Mouse (Mus musculus): ENCODE measurements around the gene Cacnb3.

The Cacnb3 gene

GRCm38 (mm10) chr15:98609331-98610130, 21.1 kb upstream of the Cacnb3 start, which contains the start of gene Adcy6:
Gene Adcy6, minus strand, starts transcription at chr15:98610076.
- peak; percentile 79 to 85 for DNase-seq

DNA sequence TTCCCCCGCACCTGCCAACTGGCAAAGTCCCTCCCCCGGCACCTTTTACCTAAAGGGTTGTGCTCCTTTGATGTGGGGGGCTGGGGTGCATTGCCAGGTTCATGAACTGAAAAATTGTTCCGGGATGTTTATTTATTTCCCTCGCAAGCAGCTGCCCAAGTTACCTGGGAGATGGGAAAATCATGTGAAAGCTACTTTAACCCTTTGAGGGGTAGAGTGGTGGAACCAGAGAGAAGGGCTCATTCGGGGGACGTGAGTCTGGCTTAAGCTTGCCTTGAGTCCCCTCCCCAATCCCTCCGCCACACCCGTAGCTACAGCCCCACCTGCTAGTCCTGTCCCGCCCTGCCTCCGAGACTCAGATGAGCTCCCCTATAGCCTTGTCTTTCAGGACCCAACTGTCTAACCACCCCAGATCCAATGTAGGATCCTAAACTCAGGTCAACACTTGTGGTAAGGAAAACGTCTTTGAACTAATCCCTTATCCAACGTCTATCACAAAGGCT, 20.5 kb upstream of the Cacnb3 start:
- no peak for DNase-seq

GRCm38 (mm10) chr15:98612229-98612628, 18.4 kb upstream of the Cacnb3 start:
- DNase-seq, result no peak

- DNase-seq, result no peak
These were observed 16.1 kb upstream of the Cacnb3 start for GRCm38 (mm10) chr15:98614551-98614950.

DNA sequence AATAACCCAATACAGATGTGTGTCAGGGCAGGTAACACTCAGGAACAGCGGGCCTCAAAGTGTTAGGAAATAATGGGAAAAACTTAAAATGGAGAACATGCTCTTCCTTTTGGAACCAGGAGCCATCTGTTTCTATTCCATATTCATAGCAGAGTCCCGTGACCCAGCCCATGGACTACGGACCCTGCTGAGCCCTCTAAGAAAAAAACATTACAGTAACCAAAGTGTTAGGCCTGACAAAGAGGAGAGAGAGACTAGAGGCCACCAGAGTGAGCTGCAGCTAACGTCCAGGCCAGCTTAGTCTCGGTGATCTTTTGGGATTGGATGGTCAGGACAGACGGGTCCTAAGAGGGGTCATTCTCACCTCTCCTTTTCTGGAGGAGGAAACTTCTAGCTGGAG, 15.7 kb upstream of the Cacnb3 start:
- DNase-seq, result no peak

DNA sequence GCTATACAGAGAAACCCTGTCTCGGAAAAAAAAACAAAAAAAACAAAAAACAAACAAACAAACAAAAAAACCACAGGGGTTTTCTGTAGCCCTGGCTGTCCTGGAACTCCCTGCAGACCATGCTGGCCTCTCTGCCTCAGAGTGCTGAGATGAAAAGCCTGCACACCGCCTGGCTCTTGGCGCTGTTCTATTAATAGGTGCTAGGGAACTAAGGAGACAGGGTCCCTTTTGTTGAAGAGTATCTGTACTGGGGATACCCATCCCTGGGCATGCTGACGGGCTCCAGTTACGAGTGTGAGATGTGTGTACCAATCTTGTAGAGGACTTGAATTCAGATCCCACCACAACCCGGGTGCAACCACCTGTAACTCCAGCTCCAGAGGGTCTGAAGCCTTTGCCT, 14.9 kb upstream of the Cacnb3 start:
- no peak for DNase-seq

DNA sequence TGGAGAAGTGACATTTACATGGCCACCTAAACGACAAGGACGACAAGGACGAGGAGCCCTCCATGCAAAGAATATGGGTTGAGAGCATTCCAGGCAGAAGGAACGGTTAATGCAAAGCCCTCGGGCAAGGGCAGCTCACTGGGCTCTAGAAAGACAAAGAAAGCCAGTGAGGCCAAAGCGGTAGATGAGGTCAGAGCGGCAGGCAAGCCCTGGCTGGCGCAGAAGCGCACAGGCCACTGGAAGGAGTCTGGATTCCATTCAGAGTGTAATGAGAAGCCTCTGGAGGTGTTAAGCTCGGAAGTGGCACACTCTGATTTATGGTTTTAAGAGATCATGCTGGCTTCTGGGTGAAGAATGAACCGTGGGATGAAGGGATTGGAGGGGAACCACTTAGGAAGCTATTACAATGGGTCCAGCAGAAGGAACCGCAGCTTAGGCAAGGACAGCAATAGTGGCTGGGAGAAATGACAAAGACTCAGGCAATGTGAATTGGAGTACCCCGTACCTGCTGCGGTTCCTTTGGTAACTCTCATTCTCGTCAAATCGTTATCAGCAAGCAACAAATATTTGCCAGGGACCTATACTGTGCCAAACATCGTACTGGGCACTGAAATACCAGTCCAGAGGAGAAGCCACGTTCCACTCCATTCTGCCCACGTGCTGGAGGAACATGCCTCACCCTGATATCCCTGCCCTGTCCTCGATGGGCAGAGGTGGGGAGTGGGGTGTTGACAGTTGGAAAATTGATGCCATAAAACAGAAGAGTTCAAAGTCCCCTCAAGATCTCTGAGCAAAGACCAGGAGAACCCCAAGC, 14.1 kb upstream of the Cacnb3 start:
- DNase-seq, result no peak

GRCm38 (mm10) chr15:98617176-98617537, 13.5 kb upstream of the Cacnb3 start:
- peak; percentile 68 to 74 for DNase-seq

GRCm38 (mm10) chr15:98622199-98622598, 8.4 kb upstream of the Cacnb3 start:
- no peak for DNase-seq

GRCm38 (mm10) chr15:98622721-98623120, 7.9 kb upstream of the Cacnb3 start:
- DNase-seq, result no peak

DNA sequence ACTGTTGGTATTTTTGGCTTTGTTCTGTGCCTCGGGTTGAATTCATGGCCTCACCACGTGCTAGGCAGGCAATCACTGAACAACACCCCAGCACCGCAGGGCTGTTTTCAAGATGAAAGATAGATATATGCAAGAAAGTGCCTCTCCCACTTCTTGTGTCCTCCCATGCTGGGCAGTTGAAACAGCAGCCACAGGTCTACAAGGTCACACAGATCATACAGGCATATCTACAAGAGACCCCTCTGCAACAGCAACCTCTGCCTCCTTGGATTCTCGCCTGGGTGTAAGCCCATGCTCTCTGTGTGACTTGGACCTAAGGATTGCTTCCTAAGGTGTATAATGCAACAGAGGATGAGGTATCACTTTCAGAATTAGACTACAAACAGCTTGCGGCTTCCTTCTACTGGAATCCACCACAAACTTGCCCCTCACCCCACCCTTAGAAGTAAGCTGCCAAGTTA, 7.2 kb upstream of the Cacnb3 start:
- DNase-seq, result no peak

GRCm38 (mm10) chr15:98626078-98626477, 4.6 kb upstream of the Cacnb3 start:
- no peak for DNase-seq

GRCm38 (mm10) chr15:98626487-98627212, 4.0 kb upstream of the Cacnb3 start:
- DNase-seq, result no peak

DNA sequence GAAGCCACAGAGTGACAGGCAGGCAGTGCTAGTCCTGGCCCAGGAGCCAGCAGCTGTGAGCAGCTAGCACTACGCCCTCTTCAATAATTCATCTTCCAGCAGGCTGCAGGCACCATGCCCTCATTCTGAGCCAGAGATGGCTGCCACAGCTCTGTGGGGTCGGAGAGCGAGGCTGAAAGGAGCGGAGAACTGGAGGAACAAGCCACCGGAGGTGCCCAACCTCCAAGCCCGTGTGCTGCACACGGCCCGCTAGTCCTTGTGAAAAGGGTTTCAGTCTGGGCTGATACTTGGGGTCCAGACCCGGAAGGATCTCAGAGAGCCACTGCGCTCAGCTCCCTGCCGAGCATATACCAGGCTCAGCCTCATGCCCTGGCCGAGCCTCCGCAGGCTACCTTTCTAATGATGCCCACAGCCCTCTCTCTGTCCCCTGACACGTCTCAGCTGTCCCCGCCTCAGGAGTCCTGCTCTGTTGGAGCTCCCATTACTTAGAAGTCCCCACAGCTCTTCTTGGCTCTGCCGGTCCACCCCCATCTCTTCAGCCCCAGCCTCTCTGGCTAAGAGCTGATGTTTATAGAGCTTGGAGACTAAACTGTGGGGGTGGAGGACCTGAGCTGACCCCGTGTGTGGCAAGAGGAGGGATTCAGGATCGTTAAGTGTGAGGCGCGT, 1.9 kb upstream of the Cacnb3 start:
- DNase-seq, result no peak

DNA sequence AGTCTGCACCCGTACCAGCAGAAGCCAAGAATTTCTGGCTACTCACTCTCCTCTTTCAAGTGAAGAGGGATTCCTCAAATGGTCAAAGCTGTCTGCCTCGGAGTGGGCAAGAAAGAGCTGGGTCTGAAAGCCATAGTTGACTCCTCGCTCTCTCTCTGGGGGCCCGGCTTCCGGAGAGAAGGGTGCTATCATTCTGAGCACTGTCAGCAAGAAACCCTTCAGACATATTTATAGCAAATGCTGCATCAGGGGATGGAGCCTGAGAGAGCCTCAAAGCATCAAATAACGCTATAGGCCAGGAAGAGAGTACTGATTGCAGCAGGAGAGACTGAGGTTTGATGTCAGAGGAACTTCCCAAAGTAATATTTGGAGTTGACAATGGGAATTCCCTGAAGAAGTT, 1.2 kb upstream of the Cacnb3 start:
- no peak for DNase-seq

DNA sequence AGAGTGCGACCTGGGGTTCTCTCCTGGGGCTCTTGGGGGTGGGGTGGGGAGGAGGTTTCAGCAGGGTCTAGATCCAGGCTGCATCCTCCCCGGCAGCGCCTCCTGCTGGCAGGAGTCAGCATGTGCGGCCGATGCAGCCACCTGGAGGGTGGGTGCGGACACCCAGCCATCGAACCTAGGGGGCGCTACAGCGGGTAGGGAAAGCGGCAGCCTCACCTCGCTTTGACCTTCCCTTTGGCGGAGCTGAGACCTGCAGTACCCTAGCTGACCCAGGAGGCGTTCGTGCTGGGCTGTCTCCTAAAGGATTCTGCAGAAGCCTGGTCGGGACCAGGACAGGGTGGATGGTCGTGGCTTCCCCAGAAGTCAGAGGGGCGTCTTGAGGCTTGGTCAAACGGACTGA, 853 bp downstream of the Cacnb3 start:
- peak in 1 of 2 experiments; percentile 65 for DNase-seq

DNA sequence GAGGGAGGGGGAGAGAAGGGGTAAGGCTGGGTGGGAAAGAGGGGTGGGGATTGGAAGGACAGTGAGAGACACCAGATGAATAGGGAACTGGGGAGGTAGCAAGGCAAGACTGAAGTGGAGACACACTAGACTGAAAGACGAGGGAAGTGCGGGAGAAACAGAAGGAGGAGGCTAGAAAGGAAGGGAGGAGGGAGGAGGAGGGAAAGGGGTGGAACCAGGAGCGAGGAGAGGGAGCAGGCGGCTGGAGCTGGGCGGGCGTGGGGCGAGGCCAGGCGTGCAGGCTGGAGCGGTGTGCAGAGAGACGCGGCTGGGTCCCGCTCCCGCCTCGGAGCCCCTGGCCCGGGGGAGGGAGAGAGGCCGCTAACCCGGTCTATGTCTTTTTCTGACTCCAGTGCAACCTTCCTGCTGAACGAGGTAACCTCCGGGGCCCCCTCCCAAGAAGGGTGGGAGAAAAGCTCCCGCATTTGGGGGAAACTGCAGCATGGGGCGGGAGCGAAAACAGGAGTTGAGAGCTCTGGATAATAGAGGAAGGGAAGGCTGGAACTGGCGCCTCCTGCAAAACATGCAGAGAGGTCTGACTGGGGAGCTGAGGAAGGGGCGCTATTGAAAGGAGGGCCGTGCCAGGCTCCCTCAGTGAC, 1.6 kb downstream of the Cacnb3 start:
- DNase-seq, result peak; percentile 75

DNA sequence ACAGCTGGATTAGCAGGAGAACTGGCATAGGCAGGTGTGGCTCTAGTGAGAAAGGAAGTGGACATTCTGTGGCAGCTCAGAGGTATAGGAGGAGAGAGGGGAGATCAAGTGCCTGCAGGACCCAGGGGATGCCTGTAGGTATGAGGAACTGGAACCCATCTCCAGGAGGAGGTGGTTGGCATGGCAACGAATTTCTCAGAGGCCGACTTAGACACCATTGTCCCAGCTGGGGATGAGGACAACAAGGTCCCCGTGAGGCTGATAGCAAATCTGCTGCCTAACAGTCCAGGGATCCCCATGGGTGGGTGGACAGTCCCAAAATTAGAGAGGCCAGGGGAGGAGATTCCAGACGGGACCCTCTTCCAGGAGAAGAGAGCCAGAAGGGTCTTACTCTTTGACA, 2.3 kb downstream of the Cacnb3 start:
- DNase-seq, result no peak

DNA sequence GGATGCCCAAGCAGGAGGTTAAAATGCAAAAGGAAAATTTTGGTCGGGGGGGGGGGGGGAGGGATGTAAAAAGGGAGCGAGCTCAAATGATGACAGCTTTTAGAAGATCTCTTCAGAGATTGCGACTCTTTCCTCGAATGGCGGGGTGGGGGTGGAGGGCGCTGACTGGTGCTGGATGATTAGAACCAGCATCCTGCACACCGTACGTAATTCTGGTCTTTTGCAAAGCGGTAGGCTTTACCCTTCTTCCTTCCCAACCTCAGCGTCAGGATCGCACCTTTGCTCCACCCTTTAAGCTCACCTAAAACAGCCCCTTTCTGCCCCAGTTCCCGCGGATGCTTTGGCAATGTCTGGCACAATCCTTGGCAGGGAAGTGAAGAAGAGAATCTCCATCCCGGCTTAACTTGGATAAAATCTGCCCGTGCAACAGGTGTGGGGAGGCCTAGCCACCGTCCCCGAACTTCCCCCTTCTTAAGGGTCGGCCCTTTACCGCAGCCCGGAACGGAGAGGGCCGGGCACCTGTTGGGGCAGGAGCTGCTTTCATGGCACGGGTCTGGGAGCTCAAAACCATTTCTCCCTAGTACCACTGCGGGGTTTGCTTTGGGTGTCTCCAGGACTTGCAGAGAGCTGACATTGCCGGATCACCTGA, 3.3 kb downstream of the Cacnb3 start:
- no peak for DNase-seq

DNA sequence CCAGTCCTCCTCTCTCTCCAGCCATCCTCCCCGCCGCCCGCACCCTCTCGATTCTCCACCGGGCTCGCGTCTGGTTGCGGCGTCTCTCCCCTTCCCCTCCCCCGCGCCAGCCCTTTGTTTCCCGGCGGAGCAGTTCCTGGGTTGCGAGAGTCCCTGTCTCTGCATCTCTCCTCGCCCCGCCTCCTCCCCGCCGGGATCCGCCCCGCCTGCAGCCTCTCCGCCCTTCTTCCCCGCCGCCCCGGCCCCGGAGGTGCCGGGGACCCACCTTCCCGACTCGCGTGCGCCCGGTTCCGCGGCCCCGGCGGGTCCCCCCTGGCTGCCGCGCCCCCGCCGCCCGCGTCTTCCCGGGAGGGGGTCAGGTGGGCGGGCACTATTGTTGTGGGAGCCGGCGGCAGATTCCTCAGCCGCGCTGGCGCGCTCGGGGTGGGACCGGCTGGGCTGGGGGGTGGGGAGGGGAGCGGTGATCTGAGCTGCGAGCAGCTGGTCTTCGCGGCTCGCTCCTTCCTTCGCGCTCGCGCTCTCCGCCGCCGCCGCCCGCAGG, 4.0 kb downstream of the Cacnb3 start:
- peak; percentile 83 to 85 for DNase-seq

DNA sequence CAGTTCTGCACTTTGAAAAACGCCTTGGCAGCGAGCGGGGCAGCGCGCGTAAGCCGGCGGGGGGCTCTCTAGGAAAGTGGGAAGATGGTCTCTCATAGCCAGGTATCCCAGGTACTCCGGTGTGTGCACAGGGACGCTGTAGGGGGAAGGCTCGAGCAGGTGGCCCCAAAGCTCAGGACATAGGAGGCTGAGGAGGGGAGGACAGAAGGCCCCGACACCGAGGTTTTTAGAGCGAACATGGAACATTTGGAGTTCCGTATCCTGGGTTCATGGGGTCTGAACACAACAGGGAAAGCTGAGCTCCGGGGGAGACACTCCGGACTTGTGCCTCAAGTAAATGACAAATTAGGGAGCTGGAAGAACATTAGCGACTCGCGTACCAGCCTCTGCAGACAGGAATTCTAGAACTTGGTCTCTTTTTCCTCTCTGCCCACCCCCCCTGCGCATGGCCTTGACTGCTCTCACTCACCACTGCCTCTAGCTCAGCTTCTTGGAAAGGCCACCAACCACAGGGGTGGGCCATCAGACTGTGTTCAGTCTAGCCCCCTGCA, 4.7 kb downstream of the Cacnb3 start:
- no peak for DNase-seq

Measured in lung, adult 18-20 months (tissue).